Mouse (Mus musculus) heart, embryonic 13.5 days (tissue): ENCODE measurements at regions not wholly inside any gene's neighbourhood (a gene's known extent, or its start where the extent isn't known, plus 50 kb on each side); places are given as distances from the start of the nearest gene placed in this dataset.

Source experiments
- ATAC-seq: fragments of 200-750 bp; cut with Nextera tagmentation; 2 replicates; pipeline ENCODE4 v1.8.0; 2017; ENCODE audit warnings: moderate TSS enrichment; ENCODE audit not compliant: insufficient number of reproducible peaks, low FRiP score, low TSS enrichment; ENCODE audit errors: extremely low read depth
- H3K27ac ChIP-seq: fragments of 300-500 bp; sonication (generic); replicated peaks from 2 replicates; pipeline ENCODE4 v1.5.1; 2015; ENCODE audit warnings: moderate library complexity, mild to moderate bottlenecking, inconsistent platforms
- H3K27me3 ChIP-seq: fragments of 300-500 bp; sonication (generic); replicated peaks from 2 replicates; pipeline ENCODE4 v1.6.1; 2015; ENCODE audit warnings: mild to moderate bottlenecking, inconsistent platforms
- H3K36me3 ChIP-seq: fragments of 300-500 bp; sonication (generic); 2 replicates; pipeline ENCODE4 v1.6.1; 2015; ENCODE audit warnings: mild to moderate bottlenecking, inconsistent platforms
- H3K4me1 ChIP-seq: fragments of 300-500 bp; sonication (generic); 2 replicates; pipeline ENCODE4 v1.6.1; 2015; ENCODE audit warnings: inconsistent platforms
- H3K4me2 ChIP-seq: fragments of 300-500 bp; sonication (generic); 2 replicates; pipeline ENCODE4 v1.6.1; 2015; ENCODE audit warnings: inconsistent platforms, mild to moderate bottlenecking, moderate library complexity
- H3K4me3 ChIP-seq: fragments of 300-500 bp; sonication (generic); 2 replicates; pipeline ENCODE4 v1.5.1; 2015; ENCODE audit warnings: moderate library complexity, mild to moderate bottlenecking, inconsistent platforms
- H3K9ac ChIP-seq: fragments of 300-500 bp; sonication (generic); 2 replicates; pipeline ENCODE4 v1.6.1; 2015; ENCODE audit warnings: inconsistent platforms, mild to moderate bottlenecking, moderate library complexity
- H3K9me3 ChIP-seq: fragments of 300-500 bp; sonication (generic); 2 replicates; pipeline ENCODE4 v1.6.1; 2016; ENCODE audit warnings: inconsistent platforms
- WGBS: fragments of 180-500 bp; shearing (Covaris S2); methylation state at CpG from one replicate; pipeline ENCODE4 v1.1.7; 2015; ENCODE audit warnings: mixed read lengths; 5-methylcytosine and 5-hydroxymethylcytosine counted together

- Histone ChIP-seq H3K27me3 (0 out of 2 replicates have a peak, but pooled peaks cover 4% of the 10 kb centered on the region), H3K4me1 (peaks cover 6% of the 10 kb centered on the region; the same call in 1 of the 2 replicates), H3K9ac (no peak overlapping the region), H3K36me3 (no peaks in the 10 kb centered on the region), H3K4me2 (no peak overlapping the region), H3K27ac (no peak overlapping the region), H3K9me3 (no peaks in the 10 kb centered on the region), H3K4me3 (no peak overlapping the region)
- ATAC-seq: no peak
- 72% methylated on average over 4 of the region's 4 CpGs for WGBS
These were observed 240.9 kb upstream of the Gm5148 start for GRCm38 (mm10) chr3:37965221-37965620.

- no peak for ATAC-seq
These were observed 239.8 kb upstream of the Gm5148 start for GRCm38 (mm10) chr3:37964083-37964482.

GRCm38 (mm10) chr3:37962811-37963210, 238.5 kb upstream of the Gm5148 start:
- Histone ChIP-seq H3K27ac (no peak overlapping the region), H3K36me3 (no peaks in the 10 kb centered on the region), H3K4me1 (peaks cover 6% of the 10 kb centered on the region; the same call in 1 of the 2 replicates), H3K4me3 (no peak overlapping the region), H3K9ac (no peak overlapping the region), H3K9me3 (no peaks in the 10 kb centered on the region), H3K27me3 (0 out of 2 replicates have a peak, but pooled peaks cover 4% of the 10 kb centered on the region), H3K4me2 (no peak overlapping the region)
- WGBS: 75% methylated on average over 8 of the region's 8 CpGs
- ATAC-seq: no peak

More at GRCm38 (mm10) chr3:37964083-37964482, 239.8 kb upstream of the Gm5148 start:
- Histone ChIP-seq H3K4me2 (no peak overlapping the region), H3K4me3 (no peak overlapping the region), H3K4me1 (peaks cover 6% of the 10 kb centered on the region; the same call in 1 of the 2 replicates), H3K27me3 (0 out of 2 replicates have a peak, but pooled peaks cover 4% of the 10 kb centered on the region), H3K9me3 (no peaks in the 10 kb centered on the region), H3K36me3 (no peaks in the 10 kb centered on the region), H3K27ac (no peak overlapping the region), H3K9ac (no peak overlapping the region)
- WGBS: 71% methylated on average over 5 of the region's 5 CpGs

GRCm38 (mm10) chr3:37962043-37962810, 237.9 kb upstream of the Gm5148 start:
- Histone ChIP-seq H3K27me3 (0 out of 2 replicates have a peak, but pooled peaks cover 4% of the 10 kb centered on the region), H3K9me3 (no peaks in the 10 kb centered on the region), H3K4me1 (peaks cover 6% of the 10 kb centered on the region; the same call in 1 of the 2 replicates), H3K4me3 (no peak overlapping the region), H3K9ac (no peak overlapping the region), H3K27ac (no peak overlapping the region), H3K4me2 (no peak overlapping the region), H3K36me3 (no peaks in the 10 kb centered on the region)
- no peak for ATAC-seq
- 65% methylated on average over 12 of the region's 12 CpGs for WGBS

- no peak overlapping the region for H3K4me2 ChIP-seq
- peaks cover 6% of the 10 kb centered on the region; the same call in 1 of the 2 replicates for H3K4me1 ChIP-seq
- H3K27ac ChIP-seq: no peak overlapping the region
- no peaks in the 10 kb centered on the region for H3K9me3 ChIP-seq
- ATAC-seq: no peak
- H3K36me3 ChIP-seq: no peaks in the 10 kb centered on the region
- 54% methylated on average over 6 of the region's 6 CpGs for WGBS
- H3K4me3 ChIP-seq: no peak overlapping the region
- H3K9ac ChIP-seq: no peak overlapping the region
- H3K27me3 ChIP-seq: 0 out of 2 replicates have a peak, but pooled peaks cover 4% of the 10 kb centered on the region
These were observed 234.2 kb upstream of the Gm5148 start for GRCm38 (mm10) chr3:37958361-37958978.

GRCm38 (mm10) chr3:37956543-37956942, 232.3 kb upstream of the Gm5148 start:
- Histone ChIP-seq H3K36me3 (no peaks in the 10 kb centered on the region), H3K27me3 (no peaks in the 10 kb centered on the region), H3K27ac (no peak overlapping the region), H3K4me1 (no peaks in the 10 kb centered on the region), H3K4me3 (no peak overlapping the region), H3K9ac (no peak overlapping the region), H3K9me3 (no peaks in the 10 kb centered on the region), H3K4me2 (no peak overlapping the region)
- no peak for ATAC-seq
- 80% methylated on average over 6 of the region's 6 CpGs for WGBS

GRCm38 (mm10) chr3:37952891-37953290, 228.6 kb upstream of the Gm5148 start:
- H3K4me3 ChIP-seq: no peak overlapping the region
- H3K9me3 ChIP-seq: peaks cover 6% of the 10 kb centered on the region; the same call in 1 of the 2 replicates
- no peaks in the 10 kb centered on the region for H3K4me1 ChIP-seq
- H3K4me2 ChIP-seq: no peak overlapping the region
- H3K9ac ChIP-seq: no peak overlapping the region
- no peaks in the 10 kb centered on the region for H3K36me3 ChIP-seq
- 65% methylated on average over 3 of the region's 3 CpGs for WGBS
- no peaks in the 10 kb centered on the region for H3K27me3 ChIP-seq
- no peak for ATAC-seq
- H3K27ac ChIP-seq: no peak overlapping the region

- peaks cover 6% of the 10 kb centered on the region; the same call in 1 of the 2 replicates for H3K9me3 ChIP-seq
- H3K27me3 ChIP-seq: no peaks in the 10 kb centered on the region
- no peak overlapping the region for H3K4me2 ChIP-seq
- ATAC-seq: no peak
- no peak overlapping the region for H3K27ac ChIP-seq
- no peaks in the 10 kb centered on the region for H3K4me1 ChIP-seq
- H3K36me3 ChIP-seq: no peaks in the 10 kb centered on the region
- H3K9ac ChIP-seq: no peak overlapping the region
- no peak overlapping the region for H3K4me3 ChIP-seq
These were observed 228.0 kb upstream of the Gm5148 start for GRCm38 (mm10) chr3:37952251-37952650.

GRCm38 (mm10) chr3:37943661-37944060, 219.4 kb upstream of the Gm5148 start:
- Histone ChIP-seq H3K4me3 (no peak overlapping the region), H3K4me1 (peaks cover 8% of the 10 kb centered on the region), H3K36me3 (no peaks in the 10 kb centered on the region), H3K9ac (no peak overlapping the region), H3K27ac (no peak overlapping the region), H3K4me2 (no peak overlapping the region), H3K27me3 (no peaks in the 10 kb centered on the region), H3K9me3 (no peaks in the 10 kb centered on the region)
- ATAC-seq: no peak

- no peak overlapping the region for H3K9ac ChIP-seq
- no peaks in the 10 kb centered on the region for H3K27me3 ChIP-seq
- H3K9me3 ChIP-seq: no peaks in the 10 kb centered on the region
- H3K27ac ChIP-seq: no peak overlapping the region
- H3K36me3 ChIP-seq: no peaks in the 10 kb centered on the region
- no peak for ATAC-seq
- H3K4me1 ChIP-seq: peaks cover 44% of the 10 kb centered on the region
- H3K4me2 ChIP-seq: no peak overlapping the region
- WGBS: 81% methylated on average over 3 of the region's 3 CpGs
- H3K4me3 ChIP-seq: no peak overlapping the region
These were observed 215.7 kb upstream of the Gm5148 start for GRCm38 (mm10) chr3:37940016-37940415.

- no peak overlapping the region for H3K4me2 ChIP-seq
- H3K27ac ChIP-seq: peak overlapping the region; percentile 81
- WGBS: 89% methylated on average over 11 of the region's 11 CpGs
- H3K9ac ChIP-seq: no peak overlapping the region
- no peaks in the 10 kb centered on the region for H3K9me3 ChIP-seq
- H3K4me1 ChIP-seq: peaks cover 49% of the 10 kb centered on the region
- H3K27me3 ChIP-seq: no peaks in the 10 kb centered on the region
- H3K36me3 ChIP-seq: no peaks in the 10 kb centered on the region
- H3K4me3 ChIP-seq: no peak overlapping the region
- ATAC-seq: no peak
These were observed 214.6 kb upstream of the Gm5148 start for GRCm38 (mm10) chr3:37938870-37939269.

GRCm38 (mm10) chr3:37938284-37938596, 213.9 kb upstream of the Gm5148 start:
- no peaks in the 10 kb centered on the region for H3K27me3 ChIP-seq
- H3K27ac ChIP-seq: peak overlapping the region; percentile 81
- ATAC-seq: no peak
- H3K4me2 ChIP-seq: no peak overlapping the region; the same call in 1 of the 2 replicates
- no peak overlapping the region for H3K9ac ChIP-seq
- no peaks in the 10 kb centered on the region for H3K9me3 ChIP-seq
- no peaks in the 10 kb centered on the region for H3K36me3 ChIP-seq
- peaks cover 46% of the 10 kb centered on the region for H3K4me1 ChIP-seq
- H3K4me3 ChIP-seq: no peak overlapping the region
- 6% methylated on average over 3 of the region's 3 CpGs for WGBS
